ENCODE assay signal across 8 mouse cellular contexts in genomic region chr16:17232794-17233701, GRCm38 (mm10). TPM values are rescaled to one million over a fixed set of nuclear protein-coding genes. Genes with fewer than 3 reads are reported as not detected.
A peak's percentile ranks its signal among the peaks of the same experiment; 100 is the strongest.
DNase-seq lines count a peak whose midpoint lies in the region; ATAC-seq and TF ChIP-seq lines count a peak whose summit lies in the region.

TSS of gene Hic2 (plus strand) at chr16:17233572.

- peak within 1 kb of the TSS; percentile 74 for H3K4me3 ChIP-seq in hindbrain, embryonic 10.5 days
- H3K4me3 ChIP-seq in lung, embryonic 15.5 days: peak within 1 kb of the TSS; percentile 84
- H3K4me3 ChIP-seq in olfactory bulb, adult 2 months (ENCODE audit: insufficient read depth, low read depth, low read length): peak within 1 kb of the TSS; percentile 82

- H3K4me2 ChIP-seq in lung, embryonic 15.5 days: peak within 1 kb of the TSS; percentile 91

- ATAC-seq in frontal cortex, adult (ENCODE audit: low TSS enrichment): peak; percentile 84
- peak; percentile 99 for ATAC-seq in lung, embryonic 15.5 days (ENCODE audit: borderline replicate concordance, extremely low read depth, low FRiP score, low TSS enrichment)

- peaks cover 39% of the 10 kb centered on the region for H3K4me1 ChIP-seq in hindbrain, embryonic 10.5 days (replicated peaks)
- H3K4me1 ChIP-seq in lung, embryonic 15.5 days: peaks cover 37% of the 10 kb centered on the region
- H3K4me1 ChIP-seq in olfactory bulb, adult 2 months (ENCODE audit: control insufficient read depth, insufficient read depth, low read length): peaks cover 14% of the 10 kb centered on the region; the same call in 1 of the 2 replicates

- peaks cover 4% of the 10 kb centered on the region for H3K27me3 ChIP-seq in hindbrain, embryonic 10.5 days (ENCODE audit: insufficient read depth, poor library complexity, severe bottlenecking)
- no peaks in the 10 kb centered on the region for H3K27me3 ChIP-seq in lung, embryonic 15.5 days

- no peak for TF ChIP-seq CTCF in olfactory bulb, adult 2 months (IDR thresholded peaks at IDR 0.05; ENCODE audit: insufficient read depth, low read depth, low read length)

- peak; percentile 96 for DNase-seq in MN1 (ENCODE audit: low spot score)
- peak; percentile 93 for DNase-seq in cerebellum, adult 9-10 months
- peak; percentile 99 for DNase-seq in hindbrain, embryonic 10.5 days (ENCODE audit: low spot score)
- DNase-seq in layer of hippocampus, adult 9-10 months (ENCODE audit: low spot score): peak; percentile 65
- peak; percentile 89 to 91 for DNase-seq in thymus, adult 18-20 months

- H3K27ac ChIP-seq in hindbrain, embryonic 10.5 days: peak within 1 kb of the TSS; percentile 99
- H3K27ac ChIP-seq in lung, embryonic 15.5 days: peak within 1 kb of the TSS; percentile 86
- H3K27ac ChIP-seq in olfactory bulb, adult 2 months (ENCODE audit: insufficient read depth, low read depth, low read length): peak within 1 kb of the TSS; percentile 31

- peak within 1 kb of the TSS; percentile 85 for H3K9ac ChIP-seq in lung, embryonic 15.5 days

- peaks cover 6% of the 10 kb centered on the region; the same call in 1 of the 2 replicates for H3K9me3 ChIP-seq in hindbrain, embryonic 10.5 days
- no peaks in the 10 kb centered on the region for H3K9me3 ChIP-seq in lung, embryonic 15.5 days

- peak; percentile 93 for TF ChIP-seq POLR2A in olfactory bulb, adult 2 months (IDR thresholded peaks at IDR 0.05; ENCODE audit: insufficient read depth, low read depth, low read length)

- peaks cover 3% of the 10 kb centered on the region; the same call in 1 of the 2 replicates for H3K36me3 ChIP-seq in hindbrain, embryonic 10.5 days
- no peaks in the 10 kb centered on the region for H3K36me3 ChIP-seq in lung, embryonic 15.5 days

- WGBS in hindbrain, embryonic 10.5 days: 1% methylated on average over 59 of the region's 59 CpGs
- 1% methylated on average over 57 of the region's 59 CpGs for WGBS in lung, embryonic 15.5 days
- WGBS in olfactory bulb, adult 2 months: 3% methylated on average over 59 of the region's 59 CpGs

RNA-seq across cellular contexts. Expression of gene Hic2, which starts in this region (rescaled TPM):
- 16.1 and 18.0 TPM in 2 replicates for polyA plus RNA-seq in hindbrain, embryonic 10.5 days (2016; fragmentation: Nextera tagmentation; extraction: Ambion mirVana)
- 4.3 TPM in 2 replicates for polyA plus RNA-seq in lung, embryonic 15.5 days (2015; fragmentation: Nextera tagmentation; extraction: Ambion mirVana)
- not detected in 2 replicates for polyA plus RNA-seq in olfactory bulb, adult 2 months (2012; ENCODE audit: insufficient read depth, insufficient read length, low replicate concordance, missing spikeins)

Comparison
In these comparisons a context has a peak if more than half of its experiments do, and no peak if none do; other contexts are left out.
1. Peak in every context shown above with its lines: DNase-seq, ATAC-seq, H3K4me3 ChIP-seq and H3K27ac ChIP-seq.
2. H3K27ac ChIP-seq: peak in every context shown above with its lines; median percentile 99 in hindbrain, embryonic 10.5 days; 86 in lung, embryonic 15.5 days; 31 in olfactory bulb, adult 2 months.